Mouse (Mus musculus): ENCODE measurements around the gene A930002H24Rik. TPM values are rescaled to one million over a fixed set of nuclear protein-coding genes. Genes with fewer than 3 reads are reported as not detected.

The A930002H24Rik gene
- total RNA-seq, 2 experiments from 2014 or later, result not detected

- ATAC-seq (replicated peaks; ENCODE audit: low FRiP score, poor library complexity, severe bottlenecking), result no peak
Measured at GRCm38 (mm10) chr17:63838144-63838543, 25.4 kb downstream of the A930002H24Rik start.

GRCm38 (mm10) chr17:63836641-63837040 is 26.9 kb downstream of the A930002H24Rik start:
- no peak for ATAC-seq (replicated peaks; ENCODE audit: low FRiP score, poor library complexity, severe bottlenecking)

- no peak for ATAC-seq (replicated peaks; ENCODE audit: low FRiP score, poor library complexity, severe bottlenecking)
Measured at GRCm38 (mm10) chr17:63836223-63836622, 27.4 kb downstream of the A930002H24Rik start.

GRCm38 (mm10) chr17:63831550-63831949 is 32.0 kb downstream of the A930002H24Rik start:
- ATAC-seq (replicated peaks; ENCODE audit: low FRiP score, poor library complexity, severe bottlenecking), result no peak

DNA sequence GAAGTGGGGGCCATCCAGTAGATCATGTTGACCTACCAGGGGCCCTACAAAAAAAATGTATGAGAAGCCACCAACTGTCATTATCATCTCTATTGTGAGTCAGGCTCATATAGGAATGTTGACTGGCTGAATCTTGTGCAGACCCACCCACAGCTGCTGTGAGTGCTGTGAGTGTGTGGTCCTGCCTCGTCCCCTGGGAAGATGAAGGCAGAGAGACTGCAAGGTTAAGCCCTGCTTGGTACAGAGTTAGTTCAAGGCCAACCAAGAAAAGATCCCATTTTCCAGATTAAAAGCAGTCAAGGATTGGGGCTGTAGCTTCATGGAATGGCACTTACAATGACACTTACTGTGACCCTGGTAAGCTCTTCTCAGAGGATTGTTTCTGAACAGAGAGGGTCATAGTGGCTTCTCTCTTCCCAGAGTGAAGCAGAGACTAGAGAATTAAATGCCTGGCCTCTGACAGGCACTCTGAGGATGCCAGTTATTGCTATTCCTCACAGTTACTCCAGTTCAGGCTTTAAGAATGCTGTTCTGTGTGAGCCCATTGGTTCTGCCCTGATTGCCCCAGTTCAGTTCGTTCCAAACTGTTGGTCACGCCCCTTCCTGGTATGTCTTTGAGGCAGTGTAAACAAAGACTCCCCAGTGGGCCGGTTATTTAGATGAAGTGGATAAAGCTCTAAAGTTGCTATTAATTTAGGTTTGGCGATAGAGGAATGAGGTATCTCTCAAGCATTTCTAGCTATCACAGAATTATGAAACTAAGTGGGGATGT is 34.8 kb downstream of the A930002H24Rik start:
- no peak for ATAC-seq (replicated peaks; ENCODE audit: low FRiP score, poor library complexity, severe bottlenecking)

- no peak for ATAC-seq (replicated peaks; ENCODE audit: low FRiP score, poor library complexity, severe bottlenecking)
Measured at GRCm38 (mm10) chr17:63826767-63827166, 36.8 kb downstream of the A930002H24Rik start.

- ATAC-seq (replicated peaks; ENCODE audit: low FRiP score, poor library complexity, severe bottlenecking), result no peak
Measured at GRCm38 (mm10) chr17:63826196-63826595, 37.4 kb downstream of the A930002H24Rik start.

- no peak for ATAC-seq (replicated peaks; ENCODE audit: low FRiP score, poor library complexity, severe bottlenecking)
Measured at GRCm38 (mm10) chr17:63824141-63824540, 39.5 kb downstream of the A930002H24Rik start.

- no peak for ATAC-seq (replicated peaks; ENCODE audit: low FRiP score, poor library complexity, severe bottlenecking)
Measured at GRCm38 (mm10) chr17:63818444-63819027, 45.1 kb downstream of the A930002H24Rik start.

DNA sequence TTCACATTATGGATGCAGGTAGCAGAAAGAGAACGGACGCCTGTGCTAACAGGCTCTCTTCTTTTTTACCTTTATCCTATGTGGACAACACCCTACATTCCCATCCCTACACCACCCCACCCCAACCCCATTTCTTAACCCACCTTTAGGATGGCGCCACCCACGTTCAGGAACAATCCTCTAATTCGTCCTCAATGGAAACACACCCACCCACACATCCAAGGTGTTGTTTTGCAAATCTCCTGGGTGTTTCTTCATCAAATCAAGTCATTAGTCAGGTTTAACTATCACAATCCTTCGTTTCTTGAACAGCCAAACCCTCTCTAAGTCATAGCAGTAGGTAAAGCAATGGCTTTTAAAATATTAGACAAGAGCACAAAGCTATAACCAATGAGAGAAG is 50.0 kb downstream of the A930002H24Rik start:
- ATAC-seq (replicated peaks; ENCODE audit: low FRiP score, poor library complexity, severe bottlenecking), result no peak

Other genes starting within 250 kb of the A930002H24Rik start
- 2.2 and 4.2 TPM in 2 replicates for gene Fer, start 729 bp downstream of the A930002H24Rik start, total RNA-seq (2015; ENCODE audit: low replicate concordance)
- gene Fer, start 729 bp downstream of the A930002H24Rik start, total RNA-seq (2017; ENCODE audit: low replicate concordance), result 8.5 and 13.6 TPM in 2 replicates